Mouse (Mus musculus): ENCODE results near the gene Ccnjl.

The Ccnjl gene

GRCm38 (mm10) chr11:43626927-43627645 lies 98.5 kb downstream of the Ccnjl start:
- no peak for DNase-seq

- DNase-seq, result no peak
Observed at GRCm38 (mm10) chr11:43631645-43632044, 103.1 kb downstream of the Ccnjl start.

- DNase-seq, result no peak
Observed at GRCm38 (mm10) chr11:43632566-43632965, 104.0 kb downstream of the Ccnjl start.

- DNase-seq, result no peak
Observed at GRCm38 (mm10) chr11:43633165-43633564, 104.6 kb downstream of the Ccnjl start.

- peak; percentile 62 for DNase-seq
Observed at GRCm38 (mm10) chr11:43633658-43634401, 105.2 kb downstream of the Ccnjl start.

All from retina, postnatal 1 day (tissue).